Mouse (Mus musculus): ENCODE measurements around the gene Amt.

GRCm38 (mm10) chr9:108338886-108339781 lies 42.5 kb downstream of the Amt start, which contains the start of gene Gpx1:
- TF ChIP-seq CTCF (IDR thresholded peaks at IDR 0.05; ENCODE audit: borderline replicate concordance, insufficient read depth, low read length) (no peak), POLR2A (IDR thresholded peaks at IDR 0.05; ENCODE audit: low read depth, low read length) (peak; percentile 98)

Measured in embryonic fibroblast, embryonic 13.5 days (primary cell).